Mouse (Mus musculus) forebrain, embryonic 16.5 days (tissue): ENCODE data around the gene Pak1ip1. TPM values are rescaled to one million over a fixed set of nuclear protein-coding genes. Genes with fewer than 3 reads are reported as not detected.
"Not testable (repeated sequence)": the region's sequence is repeated elsewhere in the genome, so short reads cannot be mapped to it uniquely, and the experiment has no call there.

Experiments
- ATAC-seq: fragments of 200-750 bp; cut with Nextera tagmentation; 2 replicates; pipeline ENCODE4 v1.8.0; 2017; ENCODE audit warnings: mild to moderate bottlenecking, moderate library complexity
- H3K27ac ChIP-seq: fragments of 300-500 bp; sonication (generic); 2 replicates; pipeline ENCODE4 v1.5.1; 2014; ENCODE audit warnings: low read length, control low read depth
- H3K27me3 ChIP-seq: fragments of 300-500 bp; sonication (generic); replicated peaks from 2 replicates; pipeline ENCODE4 v1.6.1; 2014; ENCODE audit warnings: low read length; ENCODE audit not compliant: control insufficient read depth, insufficient read depth
- H3K36me3 ChIP-seq: fragments of 300-500 bp; sonication (generic); 2 replicates; pipeline ENCODE4 v1.6.1; 2014; ENCODE audit not compliant: control insufficient read depth, insufficient read depth
- H3K4me1 ChIP-seq: fragments of 300-500 bp; sonication (generic); replicated peaks from 2 replicates; pipeline ENCODE4 v1.6.1; 2014; ENCODE audit warnings: low read length; ENCODE audit not compliant: control insufficient read depth, insufficient read depth
- H3K4me2 ChIP-seq: fragments of 300-500 bp; sonication (generic); 2 replicates; pipeline ENCODE4 v1.6.1; 2014; ENCODE audit warnings: mild to moderate bottlenecking, low read length, control low read depth
- H3K4me3 ChIP-seq: fragments of 300-500 bp; sonication (generic); replicated peaks from 2 replicates; pipeline ENCODE4 v1.5.1; 2014; ENCODE audit warnings: mild to moderate bottlenecking, low read length, control low read depth
- H3K9ac ChIP-seq: fragments of 300-500 bp; sonication (generic); replicated peaks from 2 replicates; pipeline ENCODE4 v1.6.1; 2014; ENCODE audit warnings: low read depth, low read length, control low read depth
- H3K9me3 ChIP-seq: fragments of 300-500 bp; sonication (generic); 2 replicates; pipeline ENCODE4 v1.6.1; 2016; ENCODE audit warnings: low read length; ENCODE audit not compliant: control insufficient read depth
- WGBS: fragments of 180-500 bp; shearing (Covaris S2); extraction: QIAGEN DNeasy Blood & Tissue Kit; methylation state at CpG from one replicate; pipeline ENCODE4 v1.1.7; 2014; 5-methylcytosine and 5-hydroxymethylcytosine counted together
- polyA plus RNA-seq: library from polyadenylated mRNA; unstranded; fragments of >200 nt; fragmentation: Nextera tagmentation; extraction: Ambion mirVana; gene quantifications from 2 replicates; pipeline ENCODE4 v1.2.1, GENCODE M21; 2015

The Pak1ip1 gene
- polyA plus RNA-seq, 1 experiment from 2014 or later, result 71.7 TPM

DNA sequence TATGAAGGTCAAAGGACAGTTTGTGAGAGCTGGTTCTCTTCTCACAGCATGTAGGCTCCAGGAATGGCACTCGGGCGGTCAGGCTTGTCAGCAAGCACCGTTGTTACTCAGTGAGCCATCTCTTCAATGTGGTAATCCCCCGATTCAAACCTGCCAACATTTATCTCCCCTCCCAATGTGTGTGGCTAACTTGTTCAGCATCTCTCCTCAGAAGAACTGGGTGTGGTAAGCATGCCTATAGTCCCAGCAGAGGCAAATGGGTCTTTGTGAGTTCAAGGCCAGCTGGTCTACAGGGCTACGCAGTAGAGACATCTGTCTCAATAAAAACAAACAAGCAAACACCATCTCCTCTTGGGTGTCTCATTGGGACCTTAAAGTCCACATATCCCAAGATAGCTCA is 27.8 kb upstream of the Pak1ip1 start:
- Histone ChIP-seq H3K9ac (no peak overlapping the region), H3K4me1 (no peaks in the 10 kb centered on the region), H3K4me2 (no peak overlapping the region), H3K36me3 (no peaks in the 10 kb centered on the region), H3K27me3 (no peaks in the 10 kb centered on the region), H3K9me3 (no peaks in the 10 kb centered on the region), H3K27ac (no peak overlapping the region), H3K4me3 (no peak overlapping the region)
- ATAC-seq, result no peak
- WGBS, result 91% methylated on average over 5 of the region's 5 CpGs

- 9% methylated on average over 7 of the region's 7 CpGs for WGBS
- H3K4me1 ChIP-seq, result no peaks in the 10 kb centered on the region
- H3K27ac ChIP-seq, result no peak overlapping the region
- no peak overlapping the region for H3K4me3 ChIP-seq
- no peak for ATAC-seq
- no peaks in the 10 kb centered on the region for H3K9me3 ChIP-seq
- H3K36me3 ChIP-seq, result no peaks in the 10 kb centered on the region
- H3K4me2 ChIP-seq, result no peak overlapping the region
- no peak overlapping the region for H3K9ac ChIP-seq
- no peaks in the 10 kb centered on the region for H3K27me3 ChIP-seq
These were observed 23.2 kb upstream of the Pak1ip1 start for GRCm38 (mm10) chr13:40977609-40978008.

- Histone ChIP-seq H3K4me3 (no peak overlapping the region), H3K9ac (no peak overlapping the region), H3K27me3 (no peaks in the 10 kb centered on the region), H3K36me3 (no peaks in the 10 kb centered on the region), H3K4me2 (no peak overlapping the region), H3K4me1 (no peaks in the 10 kb centered on the region), H3K27ac (no peak overlapping the region), H3K9me3 (no peaks in the 10 kb centered on the region)
- WGBS, result 81% methylated on average over 4 of the region's 4 CpGs
- ATAC-seq, result no peak
These were observed 22.2 kb upstream of the Pak1ip1 start for GRCm38 (mm10) chr13:40978652-40979051.

- ATAC-seq, result no peak
- Histone ChIP-seq H3K4me2 (no peak overlapping the region), H3K9me3 (no peaks in the 10 kb centered on the region), H3K27me3 (no peaks in the 10 kb centered on the region), H3K4me1 (no peaks in the 10 kb centered on the region), H3K36me3 (no peaks in the 10 kb centered on the region), H3K27ac (no peak overlapping the region), H3K4me3 (no peak overlapping the region), H3K9ac (no peak overlapping the region)
- 50% methylated on average over 2 of the region's 2 CpGs for WGBS
These were observed 21.5 kb upstream of the Pak1ip1 start for GRCm38 (mm10) chr13:40979321-40979720.

DNA sequence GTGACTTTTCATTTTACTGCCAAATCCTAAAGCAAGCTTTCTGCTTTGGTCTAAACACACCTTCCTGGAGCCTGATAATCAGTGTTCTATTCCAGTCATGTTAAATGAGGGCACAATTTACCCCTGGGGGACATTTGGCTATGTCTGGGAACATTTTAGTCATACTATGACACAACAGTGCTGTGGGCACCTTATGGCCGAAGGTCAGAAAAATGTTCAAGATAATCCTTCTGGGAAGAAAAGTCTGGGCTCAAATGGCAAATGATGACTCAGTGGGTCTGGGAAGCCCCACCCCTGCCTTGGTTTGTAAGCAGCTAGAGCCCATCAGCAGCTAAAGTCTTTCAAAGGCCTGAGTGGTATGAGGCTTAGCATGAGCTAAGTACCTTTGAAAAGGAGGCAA is 18.1 kb upstream of the Pak1ip1 start:
- Histone ChIP-seq H3K27ac (no peak overlapping the region), H3K4me3 (no peak overlapping the region), H3K9me3 (no peaks in the 10 kb centered on the region), H3K27me3 (no peaks in the 10 kb centered on the region), H3K4me1 (no peaks in the 10 kb centered on the region), H3K9ac (no peak overlapping the region), H3K4me2 (no peak overlapping the region), H3K36me3 (no peaks in the 10 kb centered on the region)
- ATAC-seq, result no peak
- WGBS, result 77% methylated on average over 1 of the region's 1 CpGs

DNA sequence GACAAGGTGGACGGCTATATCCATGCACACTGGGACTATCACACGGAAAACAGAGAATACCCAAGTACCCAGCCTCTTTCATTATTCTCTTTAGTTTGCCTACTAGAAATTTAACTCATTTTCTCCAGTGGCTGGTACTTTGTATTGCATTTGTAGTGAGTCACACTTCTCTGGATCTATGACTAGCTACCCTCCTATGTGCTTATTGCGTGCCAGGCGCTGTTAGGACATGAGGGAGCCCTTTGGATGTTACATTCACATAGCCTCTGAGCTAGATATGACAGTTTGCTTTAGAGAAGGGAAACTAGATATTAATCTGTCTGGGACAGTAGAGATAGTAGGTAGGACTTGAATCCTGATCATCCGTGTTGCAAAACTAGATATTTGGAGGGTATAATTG is 14.7 kb upstream of the Pak1ip1 start:
- H3K27me3 ChIP-seq, result no peaks in the 10 kb centered on the region
- H3K4me3 ChIP-seq, result no peak overlapping the region
- no peaks in the 10 kb centered on the region for H3K9me3 ChIP-seq
- H3K9ac ChIP-seq, result no peak overlapping the region
- no peaks in the 10 kb centered on the region for H3K4me1 ChIP-seq
- no peak overlapping the region for H3K4me2 ChIP-seq
- WGBS, result 94% methylated on average over 5 of the region's 5 CpGs
- ATAC-seq, result no peak
- no peak overlapping the region for H3K27ac ChIP-seq
- no peaks in the 10 kb centered on the region for H3K36me3 ChIP-seq

GRCm38 (mm10) chr13:40987608-40988303 is 13.1 kb upstream of the Pak1ip1 start:
- 69% methylated on average over 4 of the region's 4 CpGs for WGBS
- not testable (repeated sequence) for ATAC-seq

GRCm38 (mm10) chr13:40988418-40988817 is 12.4 kb upstream of the Pak1ip1 start:
- H3K9ac ChIP-seq, result no peak overlapping the region
- H3K27ac ChIP-seq, result no peak overlapping the region
- ATAC-seq, result no peak
- H3K4me1 ChIP-seq, result no peaks in the 10 kb centered on the region
- 82% methylated on average over 2 of the region's 2 CpGs for WGBS
- H3K27me3 ChIP-seq, result no peaks in the 10 kb centered on the region
- no peaks in the 10 kb centered on the region for H3K36me3 ChIP-seq
- H3K9me3 ChIP-seq, result no peaks in the 10 kb centered on the region
- H3K4me3 ChIP-seq, result no peak overlapping the region
- H3K4me2 ChIP-seq, result no peak overlapping the region

More at GRCm38 (mm10) chr13:40987608-40988303, 13.1 kb upstream of the Pak1ip1 start:
- H3K4me1 ChIP-seq, H3K27me3 ChIP-seq, H3K4me3 ChIP-seq, H3K27ac ChIP-seq, H3K4me2 ChIP-seq, H3K9me3 ChIP-seq, H3K36me3 ChIP-seq, H3K9ac ChIP-seq: not testable (repeated sequence)

GRCm38 (mm10) chr13:40994487-40995263 is 6.1 kb upstream of the Pak1ip1 start:
- 0 out of 2 replicates have a peak, but pooled peaks cover 3% of the 10 kb centered on the region for H3K4me1 ChIP-seq
- 2% methylated on average over 8 of the region's 8 CpGs for WGBS
- H3K36me3 ChIP-seq, result no peaks in the 10 kb centered on the region
- no peaks in the 10 kb centered on the region for H3K9me3 ChIP-seq
- H3K9ac ChIP-seq, result no peak overlapping the region
- ATAC-seq, result peak; percentile 23; the same call in 1 of the 2 replicates
- no peak overlapping the region for H3K4me3 ChIP-seq
- H3K27me3 ChIP-seq, result no peaks in the 10 kb centered on the region
- H3K4me2 ChIP-seq, result 0 out of 2 replicates have a peak overlapping the region, but pooled peaks have one; percentile 10
- H3K27ac ChIP-seq, result no peak overlapping the region
